Mouse (Mus musculus) adrenal gland, postnatal 25 days (tissue): Measurements from ENCODE around the gene Agap1. TPM values are rescaled to one million over a fixed set of nuclear protein-coding genes. Genes with fewer than 3 reads are reported as not detected.

Source experiments
- DNase-seq: peaks from one replicate; pipeline ENCODE4 v3.0.0; 2021; ENCODE audit warnings: mixed read lengths
- total RNA-seq: library from RNA; stranded (reverse); gene quantifications from 2 replicates; pipeline ENCODE4 v1.2.3, GENCODE M21; 2021

Gene Agap1
- total RNA-seq, 1 experiment from 2014 or later: 55.0 TPM

GRCm38 (mm10) chr1:89934316-89935260 is 480.0 kb downstream of the Agap1 start:
- no peak for DNase-seq

GRCm38 (mm10) chr1:89935493-89936348 is 481.1 kb downstream of the Agap1 start:
- DNase-seq: no peak

GRCm38 (mm10) chr1:89938884-89939595 is 484.4 kb downstream of the Agap1 start:
- no peak for DNase-seq

- no peak for DNase-seq
Measured at GRCm38 (mm10) chr1:89939596-89939960, 485.0 kb downstream of the Agap1 start.

GRCm38 (mm10) chr1:89939981-89940726 is 485.5 kb downstream of the Agap1 start:
- peak; percentile 68 for DNase-seq

- no peak for DNase-seq
Measured at GRCm38 (mm10) chr1:89940961-89941524, 486.4 kb downstream of the Agap1 start.

- peak; percentile 24 for DNase-seq
Measured at GRCm38 (mm10) chr1:89941701-89942381, 487.2 kb downstream of the Agap1 start.

- DNase-seq: no peak
Measured at GRCm38 (mm10) chr1:89942395-89942976, 487.9 kb downstream of the Agap1 start.

- peak; percentile 80 for DNase-seq
Measured at GRCm38 (mm10) chr1:89943202-89943601, 488.6 kb downstream of the Agap1 start.
